Mouse (Mus musculus) small intestine, adult 2 months (tissue): ENCODE measurements around the gene Utp3.

ENCODE experiments used
- CTCF ChIP-seq: fragments of 200-500 bp; IDR thresholded peaks from 2 replicates; pipeline ENCODE4 v1.5.1; 2012; ENCODE audit warnings: low read depth, mild to moderate bottlenecking, control low read depth, inconsistent platforms, low read length, moderate library complexity, mixed read lengths; ENCODE audit not compliant: insufficient replicate concordance, insufficient read length; ENCODE audit errors: extremely low read depth
- POLR2A ChIP-seq: fragments of 200-500 bp; IDR thresholded peaks from 2 replicates; pipeline ENCODE4 v1.6.1; 2012; ENCODE audit warnings: low read depth, mild to moderate bottlenecking, control low read depth, inconsistent platforms, low read length, moderate library complexity

DNA sequence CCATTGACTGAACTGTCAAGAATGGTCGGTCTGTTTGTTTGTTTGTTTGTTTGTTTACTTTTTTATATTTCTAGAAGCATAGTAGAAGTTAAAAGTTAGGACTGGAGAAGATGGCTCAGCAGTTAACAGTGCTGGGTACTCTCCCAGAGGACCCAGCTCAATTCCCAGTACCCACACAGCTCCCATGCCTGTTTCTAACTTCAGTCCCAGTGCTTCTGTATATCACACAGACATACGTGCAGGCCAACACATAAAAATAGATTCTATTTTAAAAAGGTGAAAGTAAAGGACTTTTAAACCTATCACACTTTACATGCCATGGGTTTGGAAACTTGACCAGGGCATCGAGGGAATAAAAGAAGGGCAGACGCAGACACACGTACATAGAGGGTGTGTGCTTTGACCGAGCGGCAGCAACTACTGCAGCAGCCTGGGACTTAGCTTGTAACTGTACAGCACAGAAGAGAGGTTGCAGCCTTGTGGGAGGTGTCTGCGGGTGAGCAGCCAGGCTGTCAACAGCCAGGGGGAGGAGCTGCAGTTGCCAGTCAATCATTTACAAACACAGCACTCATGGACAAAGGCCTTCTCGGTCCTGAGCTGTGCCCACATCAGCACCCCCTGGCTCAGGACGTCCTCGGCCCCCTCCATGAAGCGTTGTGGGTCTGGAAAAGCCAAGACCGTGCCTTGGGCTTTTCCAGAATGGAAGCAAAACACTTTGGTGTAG is 33.1 kb downstream of the Utp3 start:
- TF ChIP-seq CTCF (no peak), POLR2A (peak; percentile 45; the same call in 1 of the 2 replicates)
